Mouse (Mus musculus): ENCODE measurements around the gene Ltbp1. TPM values are rescaled to one million over a fixed set of nuclear protein-coding genes. Genes with fewer than 3 reads are reported as not detected.

The Ltbp1 gene
- total and polyA plus RNA-seq, 3 experiments, result 2.3 to 6.4 (median 2.5) TPM

DNA sequence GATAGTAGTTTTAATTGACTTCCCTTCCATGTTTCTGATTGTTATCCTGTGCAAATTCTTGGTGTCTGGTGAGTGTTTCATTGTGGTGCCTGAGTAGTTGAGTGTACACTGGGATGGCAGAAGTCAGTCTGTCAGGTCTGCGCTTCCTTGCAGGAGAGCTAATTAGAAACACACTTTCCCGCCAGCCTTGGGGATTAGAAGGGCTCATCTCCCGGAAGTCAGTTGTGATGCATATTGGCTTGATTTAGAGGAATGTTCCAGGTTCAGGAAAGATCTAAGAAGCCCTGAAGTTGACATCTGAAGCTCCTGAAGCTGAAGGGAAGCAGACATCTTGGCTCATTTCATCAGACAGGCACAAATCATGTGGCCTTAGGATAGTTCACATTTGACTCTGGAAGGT, 200.9 kb downstream of the Ltbp1 start:
- no peak overlapping the region for H3K9ac ChIP-seq (ENCODE audit: insufficient read depth, low read depth)
- in situ Hi-C loops (cut with MboI; ENCODE audit: low pct_ligation_motif_present, low pct_unique_long_range_greater_than_20kb, low sequenced_read_pairs) (no loop called here), dilution Hi-C loops (cut with MboI; ENCODE audit: extremely low pct_ligation_motif_present, extremely low pct_unique_long_range_greater_than_20kb, low sequenced_read_pairs) (no loop called here)
- no peaks in the 10 kb centered on the region for H3K9me3 ChIP-seq (replicated peaks; ENCODE audit: low read length)
- no peak overlapping the region for H3K27ac ChIP-seq (ENCODE audit: insufficient read depth, low read depth)
- no peak overlapping the region for H3K4me2 ChIP-seq (ENCODE audit: insufficient read depth, low read depth, poor library complexity, severe bottlenecking)
- no peak for TF ChIP-seq CHD2 (IDR thresholded peaks at IDR 0.05; ENCODE audit: low read length)
- H3K27me3 ChIP-seq (replicated peaks), result no peaks in the 10 kb centered on the region
- H3K36me3 ChIP-seq (replicated peaks in 1 of 2; ENCODE audit: control insufficient read depth in 1 of 2, insufficient read depth in 1 of 2, low read length in 1 of 2), result no peaks in the 10 kb centered on the region
- no peak for DNase-seq (ENCODE audit: extremely low read depth)
- peaks cover 0 to 5% of the 10 kb centered on the region in 2 experiments; a peak in 1 of 4 replicates for H3K4me1 ChIP-seq (ENCODE audit: control insufficient read depth in 1 of 2, insufficient read depth in 2 of 2)
- H3K79me2 ChIP-seq (replicated peaks; ENCODE audit: control insufficient read depth, extremely low read depth, insufficient read depth, poor library complexity, severe bottlenecking), result no peaks in the 10 kb centered on the region
- no peak overlapping the region for H3K4me3 ChIP-seq (replicated peaks in 1 of 3; ENCODE audit: low read depth in 2 of 3, low read length in 2 of 3, poor library complexity in 1 of 3)

DNA sequence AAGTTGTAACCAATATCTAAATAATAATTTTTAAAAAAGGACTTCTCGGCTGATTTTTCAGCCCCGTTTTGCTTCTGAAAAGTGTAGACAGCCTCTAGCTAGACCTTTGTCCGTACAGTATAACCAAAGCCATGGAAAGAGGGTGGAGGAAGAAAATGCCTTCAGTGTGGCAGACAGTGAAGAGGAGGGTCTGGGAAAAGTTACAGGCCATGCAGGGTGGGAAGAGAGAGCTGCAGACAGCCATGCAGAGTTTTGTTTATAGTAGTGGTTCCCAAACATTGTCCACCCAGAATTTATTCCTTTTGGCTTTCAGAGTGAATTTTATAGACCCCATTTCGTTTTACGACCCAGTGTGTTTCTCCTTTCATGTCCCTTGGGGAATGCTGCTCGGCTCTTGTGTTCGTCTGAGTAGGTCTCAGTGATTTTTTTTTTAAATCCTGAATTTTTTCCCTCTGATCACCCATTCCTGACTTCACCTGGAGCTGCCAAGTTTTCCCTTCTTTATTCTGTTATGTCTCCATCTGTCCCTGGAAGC, 202.9 kb downstream of the Ltbp1 start:
- Histone ChIP-seq H3K4me1 (ENCODE audit: control insufficient read depth in 1 of 2, insufficient read depth in 2 of 2) (peaks cover 0 to 5% of the 10 kb centered on the region in 2 experiments; a peak in 1 of 4 replicates), H3K36me3 (replicated peaks in 1 of 2; ENCODE audit: control insufficient read depth in 1 of 2, insufficient read depth in 1 of 2, low read length in 1 of 2) (no peaks in the 10 kb centered on the region), H3K9ac (ENCODE audit: insufficient read depth, low read depth) (no peak overlapping the region), H3K79me2 (replicated peaks; ENCODE audit: control insufficient read depth, extremely low read depth, insufficient read depth, poor library complexity, severe bottlenecking) (no peaks in the 10 kb centered on the region), H3K9me3 (replicated peaks; ENCODE audit: low read length) (no peaks in the 10 kb centered on the region), H3K27ac (ENCODE audit: insufficient read depth, low read depth) (no peak overlapping the region), H3K4me2 (ENCODE audit: insufficient read depth, low read depth, poor library complexity, severe bottlenecking) (no peak overlapping the region), H3K27me3 (replicated peaks) (no peaks in the 10 kb centered on the region), H3K4me3 (replicated peaks in 1 of 3; ENCODE audit: low read depth in 2 of 3, low read length in 2 of 3, poor library complexity in 1 of 3) (no peak overlapping the region)
- dilution Hi-C loops (cut with MboI; ENCODE audit: extremely low pct_ligation_motif_present, extremely low pct_unique_long_range_greater_than_20kb, low sequenced_read_pairs) (no loop called here), in situ Hi-C loops (cut with MboI; ENCODE audit: low pct_ligation_motif_present, low pct_unique_long_range_greater_than_20kb, low sequenced_read_pairs) (no loop called here)
- no peak for DNase-seq (ENCODE audit: extremely low read depth)
- TF ChIP-seq USF2 (conservative IDR thresholded peaks at IDR 0.05; ENCODE audit: low read depth, low read length) (no peak), HCFC1 (IDR thresholded peaks at IDR 0.05; ENCODE audit: low read depth, low read length) (no peak), JUND (conservative IDR thresholded peaks at IDR 0.05; ENCODE audit: low read depth, low read length) (no peak), CTCF (conservative IDR thresholded peaks at IDR 0.05 in 1 of 2, IDR thresholded peaks at IDR 0.05 in 1 of 2; ENCODE audit: low read depth in 2 of 2, low read length in 2 of 2) (no peak), BHLHE40 (IDR thresholded peaks at IDR 0.05; ENCODE audit: low read depth, low read length) (no peak), NRF1 (IDR thresholded peaks at IDR 0.05; ENCODE audit: low read depth, low read length) (no peak), ELF1 (IDR thresholded peaks at IDR 0.05; ENCODE audit: low read depth, low read length) (no peak), ZC3H11A (IDR thresholded peaks at IDR 0.05; ENCODE audit: low read depth, low read length) (no peak), CHD2 (IDR thresholded peaks at IDR 0.05; ENCODE audit: low read length) (no peak), MYC (IDR thresholded peaks at IDR 0.05; ENCODE audit: low read depth, low read length) (no peak), ZKSCAN1 (IDR thresholded peaks at IDR 0.05; ENCODE audit: borderline replicate concordance, low read depth, low read length) (no peak), RCOR1 (conservative IDR thresholded peaks at IDR 0.05; ENCODE audit: low read depth, low read length) (no peak), SMC3 (IDR thresholded peaks at IDR 0.05; ENCODE audit: low read depth, low read length) (no peak), JUN (IDR thresholded peaks at IDR 0.05; ENCODE audit: insufficient read depth, low read depth, low read length) (no peak), MAX (IDR thresholded peaks at IDR 0.05; ENCODE audit: low read length) (no peak), USF1 (IDR thresholded peaks at IDR 0.05; ENCODE audit: low read depth, low read length) (no peak)

Data from CH12.LX (cell line).